Mouse (Mus musculus) thymus, adult 2 months (tissue): Measurements from ENCODE around the gene Nwd2.

Source experiments
- CTCF ChIP-seq: fragments of 200-500 bp; IDR thresholded peaks from 2 replicates; pipeline ENCODE4 v1.5.1; 2012; ENCODE audit warnings: mild to moderate bottlenecking, control low read depth, low read length, moderate library complexity, borderline replicate concordance; ENCODE audit not compliant: control insufficient read depth, poor library complexity, insufficient read depth; ENCODE audit errors: extremely low read depth
- POLR2A ChIP-seq: fragments of 200-500 bp; IDR thresholded peaks from 2 replicates; pipeline ENCODE4 v1.6.1; 2012; ENCODE audit warnings: mild to moderate bottlenecking, low read length, control low read depth, moderate library complexity; ENCODE audit not compliant: control insufficient read depth, poor library complexity, insufficient read depth; ENCODE audit errors: extremely low read depth

DNA sequence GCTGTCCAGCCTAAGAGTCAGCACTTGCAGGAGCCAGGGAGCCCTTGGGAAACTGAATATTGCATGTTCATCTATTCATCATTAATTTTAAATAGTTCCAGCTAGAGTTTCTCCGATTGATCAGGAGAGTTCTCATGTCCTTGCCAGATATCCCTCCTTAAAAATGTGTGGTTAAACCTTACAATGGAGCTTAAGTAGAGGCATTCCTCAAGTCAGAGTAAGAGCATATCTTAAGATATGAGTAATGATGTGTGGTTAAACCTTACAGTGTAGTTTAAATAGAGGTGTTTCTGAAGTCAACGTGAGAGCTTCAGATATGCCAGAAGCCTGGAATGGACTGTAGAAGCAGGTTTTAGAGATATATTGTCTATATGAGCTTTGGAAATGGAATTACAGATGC is 94.5 kb downstream of the Nwd2 start:
- TF ChIP-seq POLR2A, result no peak
- no peak for TF ChIP-seq CTCF
